Mouse (Mus musculus): ENCODE measurements around the gene Mtmr14. TPM values are rescaled to one million over a fixed set of nuclear protein-coding genes. Genes with fewer than 3 reads are reported as not detected.

Mtmr14 gene
- polyA plus RNA-seq, 1 experiment from 2014 or later: 44.2 TPM

- no peaks in the 10 kb centered on the region for H3K36me3 ChIP-seq (ENCODE audit: control insufficient read depth, insufficient read depth, low read length)
- no peak for ATAC-seq (ENCODE audit: low FRiP score)
- WGBS: 71% methylated on average over 5 of the region's 5 CpGs
- no peaks in the 10 kb centered on the region for H3K27me3 ChIP-seq (ENCODE audit: control insufficient read depth, insufficient read depth, low read length)
- no peak overlapping the region for H3K9ac ChIP-seq (ENCODE audit: low read length)
- H3K4me3 ChIP-seq (ENCODE audit: low read depth, low read length): no peak overlapping the region
- no peak overlapping the region for H3K27ac ChIP-seq (ENCODE audit: low read depth, low read length)
- H3K4me1 ChIP-seq (ENCODE audit: control insufficient read depth, insufficient read depth, low read length): peaks cover 6% of the 10 kb centered on the region
- DNase-seq (ENCODE audit: low spot score, missing footprints): no peak
- H3K9me3 ChIP-seq (ENCODE audit: control insufficient read depth, low read length): no peaks in the 10 kb centered on the region
- no peak overlapping the region for H3K4me2 ChIP-seq
Measured at GRCm38 (mm10) chr6:113235141-113235540, 2.5 kb upstream of the Mtmr14 start.

- peaks cover 6% of the 10 kb centered on the region for H3K4me1 ChIP-seq (ENCODE audit: control insufficient read depth, insufficient read depth, low read length)
- no peaks in the 10 kb centered on the region for H3K36me3 ChIP-seq (ENCODE audit: control insufficient read depth, insufficient read depth, low read length)
- DNase-seq (ENCODE audit: low spot score, missing footprints): no peak
- peak overlapping the region; percentile 93 for H3K4me3 ChIP-seq (ENCODE audit: low read depth, low read length)
- no peaks in the 10 kb centered on the region for H3K9me3 ChIP-seq (ENCODE audit: control insufficient read depth, low read length)
- 41% methylated on average over 6 of the region's 6 CpGs for WGBS
- H3K27ac ChIP-seq (ENCODE audit: low read depth, low read length): no peak overlapping the region
- H3K4me2 ChIP-seq: peak overlapping the region; percentile 61
- no peaks in the 10 kb centered on the region for H3K27me3 ChIP-seq (ENCODE audit: control insufficient read depth, insufficient read depth, low read length)
- ATAC-seq (ENCODE audit: low FRiP score): no peak
- peak overlapping the region; percentile 82; the same call in 1 of the 2 replicates for H3K9ac ChIP-seq (ENCODE audit: low read length)
Measured at GRCm38 (mm10) chr6:113238442-113238841, 799 bp downstream of the Mtmr14 start.

GRCm38 (mm10) chr6:113242753-113243152, 5.1 kb downstream of the Mtmr14 start:
- no peaks in the 10 kb centered on the region for H3K36me3 ChIP-seq (ENCODE audit: control insufficient read depth, insufficient read depth, low read length)
- no peak overlapping the region for H3K4me3 ChIP-seq (ENCODE audit: low read depth, low read length)
- H3K9me3 ChIP-seq (ENCODE audit: control insufficient read depth, low read length): no peaks in the 10 kb centered on the region
- peaks cover 4% of the 10 kb centered on the region for H3K4me1 ChIP-seq (ENCODE audit: control insufficient read depth, insufficient read depth, low read length)
- ATAC-seq (ENCODE audit: low FRiP score): no peak
- 97% methylated on average over 1 of the region's 1 CpGs for WGBS
- H3K27ac ChIP-seq (ENCODE audit: low read depth, low read length): no peak overlapping the region
- no peaks in the 10 kb centered on the region for H3K27me3 ChIP-seq (ENCODE audit: control insufficient read depth, insufficient read depth, low read length)
- H3K4me2 ChIP-seq: no peak overlapping the region
- no peak for DNase-seq (ENCODE audit: low spot score, missing footprints)
- no peak overlapping the region for H3K9ac ChIP-seq (ENCODE audit: low read length)

DNA sequence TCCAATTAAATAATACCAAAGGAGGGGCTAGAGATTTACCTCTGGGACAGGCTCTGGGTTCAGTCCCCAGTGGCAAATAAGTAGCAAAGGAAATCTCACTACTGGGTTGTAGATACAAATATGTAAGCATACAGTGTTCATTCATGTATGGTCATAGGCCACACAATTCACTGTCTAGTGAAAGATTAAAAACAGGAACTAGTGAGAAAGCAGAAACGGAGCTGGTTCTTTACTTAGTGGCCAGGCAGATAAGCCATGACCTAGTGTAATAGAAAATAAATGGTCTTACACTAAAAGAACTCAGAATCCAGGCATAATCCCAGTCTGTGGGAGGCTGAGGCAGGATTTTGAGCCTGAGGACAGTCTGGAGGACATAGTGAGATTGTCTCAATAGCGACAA, 7.9 kb downstream of the Mtmr14 start:
- no peak overlapping the region for H3K9ac ChIP-seq (ENCODE audit: low read length)
- H3K27ac ChIP-seq (ENCODE audit: low read depth, low read length): no peak overlapping the region
- no peak overlapping the region for H3K4me2 ChIP-seq
- no peak overlapping the region for H3K4me3 ChIP-seq (ENCODE audit: low read depth, low read length)
- WGBS: 87% methylated on average over 2 of the region's 2 CpGs
- H3K27me3 ChIP-seq (ENCODE audit: control insufficient read depth, insufficient read depth, low read length): no peaks in the 10 kb centered on the region
- ATAC-seq (ENCODE audit: low FRiP score) (no peak), DNase-seq (ENCODE audit: low spot score, missing footprints) (no peak)
- no peaks in the 10 kb centered on the region for H3K9me3 ChIP-seq (ENCODE audit: control insufficient read depth, low read length)
- no peaks in the 10 kb centered on the region for H3K36me3 ChIP-seq (ENCODE audit: control insufficient read depth, insufficient read depth, low read length)
- no peaks in the 10 kb centered on the region for H3K4me1 ChIP-seq (ENCODE audit: control insufficient read depth, insufficient read depth, low read length)

GRCm38 (mm10) chr6:113250786-113251185, 13.1 kb downstream of the Mtmr14 start:
- no peak overlapping the region for H3K27ac ChIP-seq (ENCODE audit: low read depth, low read length)
- no peaks in the 10 kb centered on the region for H3K27me3 ChIP-seq (ENCODE audit: control insufficient read depth, insufficient read depth, low read length)
- ATAC-seq (ENCODE audit: low FRiP score) (no peak), DNase-seq (ENCODE audit: low spot score, missing footprints) (no peak)
- H3K9me3 ChIP-seq (ENCODE audit: control insufficient read depth, low read length): no peaks in the 10 kb centered on the region
- H3K4me3 ChIP-seq (ENCODE audit: low read depth, low read length): no peak overlapping the region
- no peaks in the 10 kb centered on the region for H3K4me1 ChIP-seq (ENCODE audit: control insufficient read depth, insufficient read depth, low read length)
- H3K36me3 ChIP-seq (ENCODE audit: control insufficient read depth, insufficient read depth, low read length): peaks cover 20% of the 10 kb centered on the region; the same call in 1 of the 2 replicates
- no peak overlapping the region for H3K4me2 ChIP-seq
- 83% methylated on average over 5 of the region's 5 CpGs for WGBS
- no peak overlapping the region for H3K9ac ChIP-seq (ENCODE audit: low read length)

DNA sequence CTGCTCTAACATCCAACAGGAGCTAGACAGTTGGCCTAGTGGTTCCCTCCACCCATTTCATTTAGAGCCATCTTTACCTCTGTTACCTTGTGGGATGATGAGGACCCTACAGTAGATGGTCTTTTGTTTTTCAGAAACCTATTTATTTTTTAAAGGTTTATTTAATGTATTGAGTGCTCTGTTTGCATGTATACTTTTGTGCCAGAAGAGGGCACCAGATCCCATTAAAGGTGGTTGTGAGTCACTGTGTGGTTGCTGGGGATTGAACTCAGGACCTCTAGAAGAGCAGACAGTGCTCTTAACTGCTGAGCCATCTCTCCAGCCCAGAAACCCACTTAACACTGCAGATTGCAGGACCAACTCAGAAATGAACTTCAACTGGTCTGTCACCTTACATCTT, 14.3 kb downstream of the Mtmr14 start:
- ATAC-seq (ENCODE audit: low FRiP score): no peak
- H3K36me3 ChIP-seq (ENCODE audit: control insufficient read depth, insufficient read depth, low read length): peaks cover 25% of the 10 kb centered on the region; the same call in 1 of the 2 replicates
- no peaks in the 10 kb centered on the region for H3K27me3 ChIP-seq (ENCODE audit: control insufficient read depth, insufficient read depth, low read length)

DNA sequence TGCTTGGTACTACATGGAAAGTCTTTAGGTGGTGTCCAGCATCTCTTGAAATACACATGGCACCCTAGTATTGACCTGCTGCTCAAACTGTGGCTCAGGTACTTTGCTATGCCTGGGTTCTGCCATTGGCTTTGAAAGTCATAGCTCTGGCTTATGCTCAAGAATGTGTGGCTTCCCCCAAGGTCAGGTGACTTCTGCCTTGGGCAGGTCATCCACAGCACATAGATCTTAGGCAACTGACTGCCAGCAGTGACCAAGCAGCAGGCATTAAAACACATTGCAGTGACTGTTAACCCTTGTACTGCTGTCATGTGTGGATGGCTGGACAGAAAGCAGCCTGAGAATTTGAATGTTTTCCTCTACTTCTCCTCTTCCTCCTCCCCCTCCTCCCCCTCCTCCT, 17.3 kb downstream of the Mtmr14 start:
- no peak for ATAC-seq (ENCODE audit: low FRiP score)
- H3K27me3 ChIP-seq (ENCODE audit: control insufficient read depth, insufficient read depth, low read length): no peaks in the 10 kb centered on the region
- H3K9ac ChIP-seq (ENCODE audit: low read length): no peak overlapping the region
- H3K4me2 ChIP-seq: no peak overlapping the region
- no peaks in the 10 kb centered on the region for H3K4me1 ChIP-seq (ENCODE audit: control insufficient read depth, insufficient read depth, low read length)
- H3K36me3 ChIP-seq (ENCODE audit: control insufficient read depth, insufficient read depth, low read length): peaks cover 27% of the 10 kb centered on the region; the same call in 1 of the 2 replicates
- H3K4me3 ChIP-seq (ENCODE audit: low read depth, low read length): no peak overlapping the region
- no peak for DNase-seq (ENCODE audit: low spot score, missing footprints)
- no peaks in the 10 kb centered on the region for H3K9me3 ChIP-seq (ENCODE audit: control insufficient read depth, low read length)
- no peak overlapping the region for H3K27ac ChIP-seq (ENCODE audit: low read depth, low read length)

More for the DNA sequence above, 14.3 kb downstream of the Mtmr14 start:
- Histone ChIP-seq H3K27ac (ENCODE audit: low read depth, low read length) (no peak overlapping the region), H3K4me3 (ENCODE audit: low read depth, low read length) (no peak overlapping the region), H3K4me2 (no peak overlapping the region), H3K9me3 (ENCODE audit: control insufficient read depth, low read length) (no peaks in the 10 kb centered on the region), H3K4me1 (ENCODE audit: control insufficient read depth, insufficient read depth, low read length) (no peaks in the 10 kb centered on the region), H3K9ac (ENCODE audit: low read length) (no peak overlapping the region)
- DNase-seq (ENCODE audit: low spot score, missing footprints): no peak

- Histone ChIP-seq H3K9ac (ENCODE audit: low read length) (no peak overlapping the region), H3K27me3 (ENCODE audit: control insufficient read depth, insufficient read depth, low read length) (no peaks in the 10 kb centered on the region), H3K4me3 (ENCODE audit: low read depth, low read length) (no peak overlapping the region), H3K9me3 (ENCODE audit: control insufficient read depth, low read length) (no peaks in the 10 kb centered on the region), H3K36me3 (ENCODE audit: control insufficient read depth, insufficient read depth, low read length) (peaks cover 17% of the 10 kb centered on the region), H3K4me2 (no peak overlapping the region), H3K27ac (ENCODE audit: low read depth, low read length) (no peak overlapping the region), H3K4me1 (ENCODE audit: control insufficient read depth, insufficient read depth, low read length) (no peaks in the 10 kb centered on the region)
- ATAC-seq (ENCODE audit: low FRiP score) (no peak), DNase-seq (ENCODE audit: low spot score, missing footprints) (no peak)
- WGBS: 93% methylated on average over 8 of the region's 8 CpGs
Measured at GRCm38 (mm10) chr6:113261174-113261858, 23.7 kb downstream of the Mtmr14 start.

- H3K4me3 ChIP-seq (ENCODE audit: low read depth, low read length): no peak overlapping the region
- no peak overlapping the region for H3K4me2 ChIP-seq
- no peak overlapping the region for H3K9ac ChIP-seq (ENCODE audit: low read length)
- H3K36me3 ChIP-seq (ENCODE audit: control insufficient read depth, insufficient read depth, low read length): peaks cover 19% of the 10 kb centered on the region
- no peak for ATAC-seq (ENCODE audit: low FRiP score)
- DNase-seq (ENCODE audit: low spot score, missing footprints): no peak
- no peaks in the 10 kb centered on the region for H3K27me3 ChIP-seq (ENCODE audit: control insufficient read depth, insufficient read depth, low read length)
- no peak overlapping the region for H3K27ac ChIP-seq (ENCODE audit: low read depth, low read length)
- no peaks in the 10 kb centered on the region for H3K4me1 ChIP-seq (ENCODE audit: control insufficient read depth, insufficient read depth, low read length)
- WGBS: 92% methylated on average over 6 of the region's 6 CpGs
- H3K9me3 ChIP-seq (ENCODE audit: control insufficient read depth, low read length): no peaks in the 10 kb centered on the region
Measured at GRCm38 (mm10) chr6:113263531-113263930, 25.9 kb downstream of the Mtmr14 start.
